Mouse (Mus musculus) megakaryocyte-erythroid progenitor cell, adult 5-6 weeks (primary cell): ENCODE measurements at regions not wholly inside any gene's neighbourhood (a gene's known extent, or its start where the extent isn't known, plus 50 kb on each side); places are given as distances from the start of the nearest gene placed in this dataset.

Experiments
- ATAC-seq: replicated peaks from 2 replicates; pipeline ENCODE4 v1.8.0; 2016; ENCODE audit warnings: mild to moderate bottlenecking, inconsistent platforms; ENCODE audit not compliant: severe bottlenecking, poor library complexity, low FRiP score, low TSS enrichment

DNA sequence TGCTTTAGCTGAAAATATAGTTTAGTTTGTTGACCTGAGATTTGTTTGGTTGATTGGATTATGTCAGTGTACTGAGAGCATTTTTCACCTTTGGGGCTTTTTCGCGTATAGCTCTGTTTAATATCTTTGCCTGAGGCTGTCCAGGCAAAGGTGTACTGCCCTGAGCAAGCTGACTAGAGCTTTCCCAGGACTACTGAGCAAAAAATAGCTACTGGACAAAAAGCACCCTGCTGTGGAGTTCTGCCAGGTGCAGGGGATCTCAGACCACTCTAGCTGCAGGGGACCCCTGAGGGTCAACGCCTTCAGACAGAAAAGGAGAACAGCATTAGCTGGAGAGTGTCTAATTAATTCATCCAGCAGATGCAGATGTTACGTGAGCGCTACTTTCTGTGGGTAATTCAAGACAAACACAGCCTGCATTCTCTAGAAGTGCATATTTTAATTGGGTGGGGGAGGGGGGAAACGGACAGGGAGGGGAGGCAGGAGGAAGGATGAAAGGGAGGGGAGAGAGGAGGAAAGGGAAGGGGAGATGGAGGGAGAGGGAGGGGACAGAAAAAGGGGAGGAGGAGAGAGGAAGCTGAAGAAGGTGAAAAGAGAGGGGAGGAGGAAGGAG lies 61.7 kb downstream of the Thnsl1 start:
- ATAC-seq = no peak

GRCm38 (mm10) chr2:21269989-21270846 lies 64.7 kb downstream of the Thnsl1 start:
- no peak for ATAC-seq

DNA sequence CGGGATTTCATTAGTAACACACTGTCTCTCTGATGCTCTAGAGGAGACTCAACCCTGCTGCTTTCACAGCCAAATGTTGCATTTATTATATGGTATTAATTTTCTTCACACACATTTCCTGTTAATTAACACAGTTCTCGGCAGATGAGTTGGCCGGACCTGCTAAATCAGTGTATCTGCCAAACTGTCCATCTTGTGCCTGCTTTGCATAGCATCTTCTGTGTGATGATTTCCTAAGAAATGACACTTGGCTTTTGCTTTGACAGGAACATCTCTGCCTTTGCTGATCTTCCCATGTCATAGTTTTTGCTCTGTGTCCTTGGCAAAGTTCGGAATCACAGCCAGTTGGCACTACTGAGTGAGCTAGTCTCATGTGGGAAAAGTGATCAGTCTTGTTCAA lies 67.9 kb downstream of the Thnsl1 start:
- no peak for ATAC-seq

- no peak for ATAC-seq
Measured at GRCm38 (mm10) chr2:21275315-21275714, 69.8 kb downstream of the Thnsl1 start.

DNA sequence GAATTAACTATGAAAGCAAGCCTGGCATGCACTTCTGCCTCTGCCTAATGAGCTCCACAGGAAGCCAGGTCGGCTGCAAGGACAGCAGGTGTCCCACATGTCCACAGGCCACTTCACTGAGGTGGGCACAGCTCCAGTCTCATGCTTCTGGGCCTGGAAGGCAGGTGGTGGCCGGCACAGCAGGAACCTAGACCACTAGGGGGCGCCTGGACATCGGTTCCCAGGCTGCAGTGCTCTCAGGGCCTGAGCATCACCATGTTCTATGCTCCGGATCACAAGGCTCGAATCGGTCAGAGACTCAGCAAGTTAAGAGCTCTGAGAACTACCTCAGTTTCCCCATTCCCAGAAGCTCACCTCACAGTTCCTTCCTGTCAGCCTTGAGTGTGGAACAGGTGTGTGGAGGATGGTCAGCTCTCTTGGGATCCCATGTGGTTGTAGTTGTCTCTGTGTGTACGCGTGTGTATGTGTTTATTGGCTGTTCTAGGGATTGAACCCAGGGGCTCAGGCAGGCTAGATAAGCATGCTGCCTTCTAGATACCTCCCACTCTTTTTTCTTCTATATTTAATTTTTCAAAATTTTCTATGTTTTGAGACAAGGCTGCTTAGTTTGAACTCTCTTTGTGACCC lies 75.4 kb downstream of the Thnsl1 start:
- ATAC-seq = peak; percentile 96

DNA sequence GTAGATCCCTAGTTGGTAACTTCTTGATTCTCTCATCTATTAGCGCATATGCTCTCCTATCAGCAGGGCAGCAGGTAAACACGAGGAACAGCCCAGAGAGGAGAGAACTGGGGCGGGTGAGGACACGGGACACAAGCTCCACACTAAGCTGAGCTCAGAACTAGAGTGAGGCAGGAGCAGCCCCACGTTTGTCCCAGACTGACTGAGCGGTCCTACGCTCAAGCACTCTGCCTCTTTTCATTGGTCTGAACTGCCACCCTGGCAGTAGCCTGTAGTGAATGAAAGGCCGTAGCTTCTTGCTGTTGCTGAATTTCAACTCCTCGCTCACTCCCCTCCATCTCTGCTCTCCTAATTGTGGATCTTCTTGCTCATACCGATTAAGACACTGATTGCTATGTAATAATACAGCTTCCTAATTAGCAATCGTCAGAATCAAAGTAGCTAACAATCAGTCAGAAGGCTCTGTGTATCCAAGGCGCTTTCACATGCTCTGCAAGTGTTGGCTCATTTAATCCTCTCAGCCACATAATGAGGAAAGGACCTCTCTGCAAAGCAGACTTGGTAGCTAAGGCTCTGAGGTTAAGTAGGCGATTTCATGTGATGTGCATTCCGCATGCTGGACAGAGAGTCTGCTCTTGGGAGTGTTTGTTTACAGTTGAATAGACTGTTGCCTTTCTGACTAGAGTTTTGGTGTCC lies 77.1 kb downstream of the Thnsl1 start:
- no peak for ATAC-seq

- no peak for ATAC-seq
Measured at GRCm38 (mm10) chr2:21284881-21285280, 79.4 kb downstream of the Thnsl1 start.

DNA sequence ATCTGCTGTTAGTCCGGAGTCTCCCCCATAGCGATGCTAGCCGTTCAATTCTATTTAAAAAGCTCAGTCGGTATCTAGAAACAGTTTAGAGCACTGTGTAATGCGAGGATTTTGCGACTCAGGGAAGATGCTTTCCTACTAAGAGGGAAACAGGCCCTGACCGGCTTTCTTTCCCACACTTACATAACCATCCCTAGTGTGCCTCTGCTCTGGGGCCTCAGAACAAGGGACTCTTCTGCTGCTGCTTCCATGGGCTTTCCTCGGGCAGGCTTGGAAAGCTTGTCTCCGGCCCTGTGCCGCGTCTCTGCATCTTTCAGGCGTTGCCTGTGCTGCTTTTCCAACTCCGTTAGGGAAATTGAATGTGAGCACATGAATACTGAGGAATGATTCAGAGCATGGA lies 79.6 kb upstream of the Gpr158 start:
- ATAC-seq = no peak

DNA sequence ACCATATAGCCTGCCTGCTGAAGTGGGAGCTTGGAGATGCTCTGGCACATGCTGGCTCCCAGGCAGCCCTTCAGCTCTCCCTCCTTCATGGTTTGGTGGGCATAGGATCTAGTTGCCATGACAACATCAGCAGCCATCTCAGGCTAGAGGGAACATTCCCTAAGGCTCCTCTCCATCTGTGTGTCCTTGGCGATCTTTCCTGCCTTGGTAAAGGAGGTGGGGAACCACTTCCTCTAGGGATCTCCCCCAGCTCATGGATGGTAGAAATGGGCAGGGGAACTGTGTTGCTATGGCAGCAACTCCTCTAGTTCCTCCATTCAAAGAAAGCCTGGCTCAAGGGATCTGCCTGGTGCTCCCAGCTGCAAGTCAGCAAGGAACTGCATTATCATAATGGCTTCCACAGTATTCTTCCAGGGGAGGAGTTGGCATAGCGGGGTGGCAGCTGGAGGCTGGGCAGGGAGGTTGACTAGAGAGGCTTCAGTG lies 74.6 kb upstream of the Gpr158 start:
- no peak for ATAC-seq

GRCm38 (mm10) chr2:21294002-21294401 lies 73.3 kb upstream of the Gpr158 start:
- ATAC-seq = no peak

- ATAC-seq = no peak
Measured at GRCm38 (mm10) chr2:21299681-21300080, 67.7 kb upstream of the Gpr158 start.
